Mouse (Mus musculus): ENCODE results near the gene Tsen15. TPM values are rescaled to one million over a fixed set of nuclear protein-coding genes. Genes with fewer than 3 reads are reported as not detected.
"Not testable (repeated sequence)": the region's sequence is repeated elsewhere in the genome, so short reads cannot be mapped to it uniquely, and the experiment has no call there.

Tsen15 gene
- polyA plus RNA-seq, 1 experiment from 2014 or later: 69.8 TPM

GRCm38 (mm10) chr1:152407021-152407946 lies 20.8 kb upstream of the Tsen15 start:
- peak; percentile 14 for DNase-seq (ENCODE audit: low spot score)
- peaks cover 3% of the 10 kb centered on the region for H3K9me3 ChIP-seq (replicated peaks)
- peaks cover 3% of the 10 kb centered on the region; the same call in 1 of the 2 replicates for H3K27me3 ChIP-seq (ENCODE audit: low read depth, poor library complexity, severe bottlenecking)
- H3K36me3 ChIP-seq: no peaks in the 10 kb centered on the region
- no peak overlapping the region for H3K4me3 ChIP-seq
- peaks cover 11% of the 10 kb centered on the region for H3K4me1 ChIP-seq
- 0 out of 2 replicates have a peak overlapping the region, but pooled peaks have one; percentile 13 for H3K27ac ChIP-seq (replicated peaks)
- WGBS: 53% methylated on average over 22 of the region's 22 CpGs

GRCm38 (mm10) chr1:152400556-152401540 lies 14.4 kb upstream of the Tsen15 start:
- DNase-seq (ENCODE audit: low spot score): peak; percentile 19
- Histone ChIP-seq H3K4me1 (peaks cover 23% of the 10 kb centered on the region), H3K27me3 (ENCODE audit: low read depth, poor library complexity, severe bottlenecking) (peaks cover 43% of the 10 kb centered on the region), H3K4me3 (peak overlapping the region; percentile 83), H3K27ac (replicated peaks) (peak overlapping the region; percentile 87), H3K9me3 (replicated peaks) (0 out of 2 replicates have a peak, but pooled peaks cover 9% of the 10 kb centered on the region), H3K36me3 (no peaks in the 10 kb centered on the region)
- 18% methylated on average over 14 of the region's 14 CpGs for WGBS

- under 1% methylated on average over 68 of the region's 70 CpGs for WGBS
- H3K27me3 ChIP-seq (ENCODE audit: low read depth, poor library complexity, severe bottlenecking): peaks cover 43% of the 10 kb centered on the region
- peaks cover 20% of the 10 kb centered on the region for H3K4me1 ChIP-seq
- DNase-seq (ENCODE audit: low spot score): peak; percentile 77
- H3K9me3 ChIP-seq (replicated peaks): 0 out of 2 replicates have a peak, but pooled peaks cover 9% of the 10 kb centered on the region
- peak within 1 kb of the TSS; percentile 87 for H3K27ac ChIP-seq (replicated peaks)
- peak within 1 kb of the TSS; percentile 83 for H3K4me3 ChIP-seq
- no peaks in the 10 kb centered on the region for H3K36me3 ChIP-seq
These were observed 13.5 kb upstream of the Tsen15 start, which contains the start of gene Colgalt2 for GRCm38 (mm10) chr1:152399790-152400555. TSS of gene Colgalt2 (plus strand) at chr1:152399830.

- H3K27ac ChIP-seq (replicated peaks): no peak overlapping the region
- H3K27me3 ChIP-seq (ENCODE audit: low read depth, poor library complexity, severe bottlenecking): peaks cover 43% of the 10 kb centered on the region
- no peak for DNase-seq (ENCODE audit: low spot score)
- WGBS: 66% methylated on average over 1 of the region's 1 CpGs
- H3K36me3 ChIP-seq: no peaks in the 10 kb centered on the region
- H3K9me3 ChIP-seq (replicated peaks): 0 out of 2 replicates have a peak, but pooled peaks cover 9% of the 10 kb centered on the region
- H3K4me3 ChIP-seq: no peak overlapping the region
- peaks cover 20% of the 10 kb centered on the region for H3K4me1 ChIP-seq
These were observed 12.2 kb upstream of the Tsen15 start for GRCm38 (mm10) chr1:152398708-152399107.

- H3K36me3 ChIP-seq: no peaks in the 10 kb centered on the region
- H3K27me3 ChIP-seq (ENCODE audit: low read depth, poor library complexity, severe bottlenecking): peaks cover 19% of the 10 kb centered on the region
- peaks cover 5% of the 10 kb centered on the region for H3K4me1 ChIP-seq
- no peak overlapping the region for H3K4me3 ChIP-seq
- 89% methylated on average over 4 of the region's 4 CpGs for WGBS
- 0 out of 2 replicates have a peak, but pooled peaks cover 9% of the 10 kb centered on the region for H3K9me3 ChIP-seq (replicated peaks)
- DNase-seq (ENCODE audit: low spot score): no peak
- no peak overlapping the region for H3K27ac ChIP-seq (replicated peaks)
These were observed 8.5 kb upstream of the Tsen15 start for GRCm38 (mm10) chr1:152394956-152395515.

- Histone ChIP-seq H3K9me3 (replicated peaks) (0 out of 2 replicates have a peak, but pooled peaks cover 9% of the 10 kb centered on the region), H3K27me3 (ENCODE audit: low read depth, poor library complexity, severe bottlenecking) (peaks cover 14% of the 10 kb centered on the region), H3K36me3 (no peaks in the 10 kb centered on the region), H3K4me1 (no peaks in the 10 kb centered on the region), H3K4me3 (no peak overlapping the region), H3K27ac (replicated peaks) (no peak overlapping the region)
- no peak for DNase-seq (ENCODE audit: low spot score)
- WGBS: 94% methylated on average over 3 of the region's 3 CpGs
These were observed 7.6 kb upstream of the Tsen15 start for GRCm38 (mm10) chr1:152394137-152394536.

GRCm38 (mm10) chr1:152389271-152389670 lies 2.8 kb upstream of the Tsen15 start:
- Histone ChIP-seq H3K4me1 (peaks cover 10% of the 10 kb centered on the region), H3K9me3 (replicated peaks) (no peaks in the 10 kb centered on the region), H3K4me3 (no peak overlapping the region), H3K27ac (replicated peaks) (no peak overlapping the region), H3K27me3 (ENCODE audit: low read depth, poor library complexity, severe bottlenecking) (no peaks in the 10 kb centered on the region), H3K36me3 (no peaks in the 10 kb centered on the region)
- no peak for DNase-seq (ENCODE audit: low spot score)

GRCm38 (mm10) chr1:152385693-152386092 lies 795 bp downstream of the Tsen15 start:
- not testable (repeated sequence) for H3K36me3 ChIP-seq; DNase-seq (ENCODE audit: low spot score); H3K27me3 ChIP-seq (ENCODE audit: low read depth, poor library complexity, severe bottlenecking); H3K9me3 ChIP-seq (replicated peaks)
- H3K4me3 ChIP-seq: peak overlapping the region; percentile 86
- peaks cover 10% of the 10 kb centered on the region for H3K4me1 ChIP-seq
- H3K27ac ChIP-seq (replicated peaks): peak overlapping the region; percentile 86
- WGBS: 37% methylated on average over 2 of the region's 4 CpGs

GRCm38 (mm10) chr1:152384589-152384988 lies 1.9 kb downstream of the Tsen15 start:
- H3K9me3 ChIP-seq (replicated peaks): no peaks in the 10 kb centered on the region
- 97% methylated on average over 1 of the region's 1 CpGs for WGBS
- H3K27me3 ChIP-seq (ENCODE audit: low read depth, poor library complexity, severe bottlenecking): no peaks in the 10 kb centered on the region
- no peak overlapping the region for H3K27ac ChIP-seq (replicated peaks)
- peaks cover 12% of the 10 kb centered on the region for H3K36me3 ChIP-seq
- no peak overlapping the region for H3K4me3 ChIP-seq
- no peak for DNase-seq (ENCODE audit: low spot score)
- H3K4me1 ChIP-seq: peaks cover 10% of the 10 kb centered on the region

GRCm38 (mm10) chr1:152378311-152378710 lies 8.2 kb downstream of the Tsen15 start:
- H3K27ac ChIP-seq (replicated peaks): no peak overlapping the region
- no peaks in the 10 kb centered on the region for H3K9me3 ChIP-seq (replicated peaks)
- peaks cover 26% of the 10 kb centered on the region for H3K36me3 ChIP-seq
- DNase-seq (ENCODE audit: low spot score): no peak
- H3K27me3 ChIP-seq (ENCODE audit: low read depth, poor library complexity, severe bottlenecking): no peaks in the 10 kb centered on the region
- H3K4me1 ChIP-seq: no peaks in the 10 kb centered on the region
- no peak overlapping the region for H3K4me3 ChIP-seq
- WGBS: 93% methylated on average over 5 of the region's 5 CpGs

GRCm38 (mm10) chr1:152369139-152369538 lies 17.3 kb downstream of the Tsen15 start:
- no peaks in the 10 kb centered on the region for H3K27me3 ChIP-seq (ENCODE audit: low read depth, poor library complexity, severe bottlenecking)
- H3K4me1 ChIP-seq: peaks cover 10% of the 10 kb centered on the region
- peak; percentile 25 for DNase-seq (ENCODE audit: low spot score)
- WGBS: 39% methylated on average over 4 of the region's 4 CpGs
- peaks cover 3% of the 10 kb centered on the region for H3K36me3 ChIP-seq
- H3K9me3 ChIP-seq (replicated peaks): no peaks in the 10 kb centered on the region
- no peak overlapping the region for H3K27ac ChIP-seq (replicated peaks)
- no peak overlapping the region for H3K4me3 ChIP-seq

Measured in midbrain, embryonic 10.5 days (tissue).